Mouse (Mus musculus) spleen, adult 2 months (tissue): ENCODE results near the gene Iqschfp.

ENCODE experiments used
- CTCF ChIP-seq: fragments of 200-500 bp; IDR thresholded peaks from 2 replicates; pipeline ENCODE4 v1.5.1; 2011; ENCODE audit warnings: mild to moderate bottlenecking, inconsistent platforms; ENCODE audit not compliant: insufficient read depth, insufficient read length, insufficient replicate concordance; ENCODE audit errors: extremely low read depth
- POLR2A ChIP-seq: fragments of 200-500 bp; IDR thresholded peaks from 2 replicates; pipeline ENCODE4 v1.6.1; 2011; ENCODE audit warnings: low read depth, low read length, inconsistent platforms

DNA sequence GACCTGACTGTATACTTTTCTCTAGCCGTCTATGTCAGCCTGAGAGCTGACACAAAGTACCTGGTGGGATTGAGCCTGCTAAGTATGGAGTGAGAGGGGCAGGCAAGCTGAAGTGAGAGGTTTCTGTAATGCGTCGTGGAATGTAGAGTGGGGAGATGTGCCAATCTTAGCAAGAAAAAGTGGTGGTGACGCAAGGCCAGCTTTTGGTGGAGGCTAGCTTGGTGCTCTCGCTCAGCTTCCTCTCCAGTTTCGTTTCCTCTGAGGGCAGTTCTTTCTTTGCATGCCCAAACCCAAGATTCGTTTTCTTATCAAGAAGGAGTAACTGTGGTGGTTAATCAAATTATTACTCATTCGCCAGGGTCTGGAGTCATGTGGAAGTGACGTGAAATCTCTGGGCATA, 664.9 kb downstream of the Iqschfp start:
- TF ChIP-seq CTCF (no peak), POLR2A (no peak)
